Mouse (Mus musculus): ENCODE results near the gene Derl3.

The Derl3 gene

DNA sequence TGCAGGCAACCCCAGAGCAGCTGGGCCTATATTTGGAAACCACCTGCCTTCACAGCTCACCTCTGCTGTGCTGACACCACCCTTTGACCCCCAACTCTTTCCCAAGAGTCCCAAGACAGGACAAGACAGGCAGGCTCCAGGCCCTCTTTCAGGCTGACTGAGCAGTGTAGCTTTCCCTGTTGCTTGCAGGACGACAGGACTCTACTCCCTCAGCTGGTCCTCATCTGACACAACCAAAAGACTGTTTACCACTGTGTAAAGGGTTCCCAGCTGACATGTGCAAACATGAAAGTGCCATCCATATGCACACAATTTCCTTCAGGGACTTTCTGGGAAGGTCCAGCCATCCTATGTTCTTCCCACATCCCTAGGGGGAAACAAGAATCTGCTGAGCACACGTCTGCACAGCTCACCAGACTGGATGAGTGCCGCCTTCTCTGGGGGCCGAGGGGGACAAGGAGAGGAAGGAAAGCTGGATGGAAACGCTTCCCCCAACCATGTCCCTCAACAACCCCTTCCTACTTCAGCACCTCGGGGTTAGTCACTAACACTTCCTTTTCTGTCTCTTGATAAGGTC, 19.9 kb downstream of the Derl3 start:
- no peak for DNase-seq (ENCODE audit: low read depth, low spot score)

GRCm38 (mm10) chr10:75915557-75915956, 22.3 kb downstream of the Derl3 start:
- DNase-seq (ENCODE audit: low read depth, low spot score), result no peak

GRCm38 (mm10) chr10:75916840-75917239, 23.6 kb downstream of the Derl3 start:
- DNase-seq (ENCODE audit: low read depth, low spot score), result no peak

GRCm38 (mm10) chr10:75919026-75919425, 25.8 kb downstream of the Derl3 start:
- DNase-seq (ENCODE audit: low read depth, low spot score), result no peak

DNA sequence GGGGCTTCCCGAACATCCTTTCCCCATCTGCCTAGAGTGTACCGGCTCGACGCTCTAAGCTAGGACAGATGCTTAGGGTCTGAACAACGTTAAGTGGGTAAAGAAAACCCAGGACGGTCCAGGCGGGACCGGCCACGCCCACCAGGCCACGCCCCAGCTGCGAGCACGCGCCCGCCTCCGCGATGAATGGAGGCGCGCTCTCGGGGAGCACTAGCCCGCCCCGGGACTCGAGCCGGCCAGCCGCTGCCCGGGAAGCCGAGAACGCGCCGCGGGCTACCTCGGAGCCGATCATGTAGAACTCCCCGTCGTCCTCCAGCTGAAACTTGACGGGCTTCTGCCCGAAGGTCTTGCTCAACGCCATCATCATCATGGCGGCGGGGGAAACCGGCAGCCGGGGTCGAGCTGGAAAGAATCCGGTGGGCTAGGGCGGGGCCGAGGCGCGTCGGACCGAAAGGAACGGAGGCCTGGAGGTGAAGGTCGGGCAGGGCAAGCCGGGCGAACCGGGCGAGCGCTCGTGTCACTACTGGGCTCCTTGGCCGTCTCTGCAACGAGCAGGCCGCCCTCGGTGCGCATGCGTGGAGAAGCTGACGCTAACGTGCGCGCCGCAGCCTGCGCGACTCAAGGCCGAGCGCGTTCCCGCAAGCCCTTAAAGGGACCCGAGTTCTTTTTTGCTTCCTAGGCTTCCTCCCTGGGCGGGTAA, 28.0 kb downstream of the Derl3 start, which contains the start of gene Smarcb1:
Gene Smarcb1 (minus strand): TSS at position 592 of the 700 bp plus-strand sequence.
- DNase-seq (ENCODE audit: low read depth, low spot score), result peak; percentile 91

GRCm38 (mm10) chr10:75921726-75922560, 28.7 kb downstream of the Derl3 start:
- no peak for DNase-seq (ENCODE audit: low read depth, low spot score)

GRCm38 (mm10) chr10:75924324-75924723, 31.1 kb downstream of the Derl3 start:
- no peak for DNase-seq (ENCODE audit: low read depth, low spot score)

DNA sequence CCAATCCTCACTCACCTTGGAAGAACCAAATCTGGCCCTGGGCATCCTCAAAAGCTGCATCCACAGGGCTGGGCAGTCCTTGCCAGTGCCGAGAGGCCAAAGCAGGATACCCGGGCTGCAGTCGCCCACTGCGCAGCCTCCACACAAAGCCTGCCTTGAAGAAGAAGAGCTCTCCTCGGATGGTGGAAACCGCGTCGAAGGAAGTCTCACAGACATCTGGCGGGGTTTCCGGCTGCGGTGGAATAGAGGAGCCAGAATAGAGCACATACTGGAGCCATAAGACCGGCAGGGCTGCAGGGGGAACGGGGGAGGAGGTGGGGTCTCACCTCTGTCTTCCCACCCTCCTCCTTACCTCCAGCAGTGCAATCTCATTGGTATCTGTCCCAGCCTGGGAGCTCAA, 33.2 kb downstream of the Derl3 start:
- DNase-seq (ENCODE audit: low read depth, low spot score), result no peak

GRCm38 (mm10) chr10:75930304-75930703, 37.1 kb downstream of the Derl3 start:
- DNase-seq (ENCODE audit: low read depth, low spot score), result no peak

GRCm38 (mm10) chr10:75931311-75931710, 38.1 kb downstream of the Derl3 start:
- DNase-seq (ENCODE audit: low read depth, low spot score), result no peak

DNA sequence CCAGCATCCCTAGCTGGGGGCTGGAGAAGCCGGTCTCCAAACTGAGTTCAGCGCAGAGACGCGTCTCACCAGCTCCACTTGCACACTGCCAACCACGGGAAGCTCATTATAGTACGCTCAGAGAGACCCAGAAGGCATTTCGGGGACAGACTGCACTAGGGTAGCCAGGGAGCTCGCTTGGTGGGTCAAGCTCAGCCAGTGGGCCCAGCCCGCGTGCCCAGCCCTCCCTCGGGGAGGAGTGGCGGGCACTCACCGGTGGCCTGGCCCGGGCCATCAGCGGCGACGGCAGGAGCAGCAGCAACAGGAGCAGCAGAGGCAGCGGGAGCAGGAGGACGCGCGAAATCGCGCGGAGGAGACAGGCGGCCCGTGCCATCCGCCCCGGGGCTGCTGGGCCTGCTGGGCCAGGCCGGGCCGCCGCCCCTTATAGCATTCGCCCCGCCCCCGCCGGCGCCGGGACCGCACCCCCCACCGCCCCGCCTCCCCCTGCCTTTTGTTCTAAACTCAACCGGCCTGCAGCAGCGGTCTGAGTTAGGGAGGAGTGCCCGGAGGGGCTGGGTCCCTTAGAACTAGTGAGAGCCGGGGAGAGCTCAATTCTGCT, 39.0 kb downstream of the Derl3 start:
- DNase-seq (ENCODE audit: low read depth, low spot score), result no peak

- no peak for DNase-seq (ENCODE audit: low read depth, low spot score)
Observed at GRCm38 (mm10) chr10:75932891-75933290, 39.7 kb downstream of the Derl3 start, which contains the start of gene Chchd10. Chchd10 (plus strand) TSS chr10:75933130.

- no peak for DNase-seq (ENCODE audit: low read depth, low spot score)
Observed at GRCm38 (mm10) chr10:75934991-75935390, 41.8 kb downstream of the Derl3 start.

DNA sequence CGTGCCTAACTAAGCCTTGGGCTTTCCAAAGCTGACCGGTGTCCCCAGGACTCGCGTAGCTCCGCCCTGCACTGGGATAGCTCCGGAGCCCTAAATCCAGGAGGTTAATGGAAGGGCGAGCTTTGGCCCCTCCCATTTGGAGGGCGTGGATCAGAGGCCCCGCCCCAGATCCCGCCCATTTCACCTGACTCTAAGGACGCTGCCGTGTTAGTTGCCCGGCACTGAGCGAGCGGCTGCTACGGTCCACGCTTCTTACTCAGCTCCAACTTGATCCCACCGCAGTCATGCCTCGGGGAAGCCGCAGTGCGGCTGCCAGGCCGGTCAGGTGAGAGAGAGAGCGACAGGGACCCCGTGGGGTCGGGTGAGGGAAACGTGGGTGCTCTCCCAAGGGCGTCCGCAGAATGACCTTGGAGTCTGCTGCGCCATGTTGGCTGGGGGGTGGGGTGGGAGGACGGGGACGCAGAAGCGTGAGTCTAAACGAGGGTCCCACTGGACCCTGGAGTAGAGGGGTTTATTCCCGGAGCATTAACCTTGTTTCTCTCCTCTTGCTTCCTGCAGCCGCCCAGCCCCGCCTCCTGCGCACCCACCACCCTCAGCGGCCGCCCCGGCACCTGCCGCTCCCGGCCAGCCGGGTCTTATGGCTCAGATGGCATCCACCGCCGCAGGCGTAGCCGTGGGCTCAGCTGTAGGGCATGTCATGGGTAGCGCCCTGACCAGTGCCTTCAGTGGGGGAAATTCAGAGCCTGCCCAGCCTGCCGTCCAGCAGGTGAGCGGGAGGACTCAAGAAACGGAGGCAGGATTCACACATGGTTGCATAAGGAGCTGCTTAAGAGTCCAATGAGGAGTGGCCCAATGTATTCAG, 42.7 kb downstream of the Derl3 start, which contains the start of gene Mmp11:
Gene Mmp11 (minus strand): TSS at position 817 of the 862 bp plus-strand sequence.
- DNase-seq (ENCODE audit: low read depth, low spot score), result peak; percentile 94

DNA sequence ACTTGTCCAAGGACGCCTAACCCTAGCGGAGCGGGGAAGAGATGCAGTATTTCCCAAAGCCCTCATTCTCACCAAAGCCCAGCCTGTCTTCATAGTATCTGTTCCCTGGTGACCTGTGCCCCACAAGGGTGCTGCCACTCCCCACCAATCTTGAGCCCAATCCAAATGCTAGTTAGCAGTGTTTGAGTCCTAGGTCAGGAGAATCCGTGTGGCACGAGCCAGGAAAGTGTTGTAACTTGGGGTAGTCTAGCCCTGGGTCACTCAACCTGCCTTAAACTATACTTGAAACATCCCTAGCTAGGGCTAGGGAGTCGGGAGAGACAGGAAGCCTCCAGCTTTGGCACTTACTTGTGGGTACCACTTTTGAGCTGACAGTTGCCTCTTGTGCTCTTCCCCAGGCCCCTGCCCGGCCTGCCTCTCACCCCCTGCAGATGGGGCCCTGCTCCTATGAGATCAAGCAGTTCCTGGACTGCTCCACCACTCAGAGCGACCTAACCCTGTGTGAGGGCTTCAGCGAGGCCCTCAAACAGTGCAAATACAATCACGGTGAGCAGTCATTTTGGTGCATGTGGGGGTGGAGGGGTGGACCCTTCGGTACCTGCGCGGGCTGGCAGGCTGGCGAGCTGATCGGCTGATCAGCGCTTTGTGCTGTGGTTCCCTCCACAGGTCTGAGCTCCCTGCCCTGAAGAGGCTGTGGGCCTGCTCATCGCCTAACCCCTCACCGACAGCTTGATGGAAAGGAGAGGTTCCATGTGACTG, 43.9 kb downstream of the Derl3 start:
- no peak for DNase-seq (ENCODE audit: low read depth, low spot score)

DNA sequence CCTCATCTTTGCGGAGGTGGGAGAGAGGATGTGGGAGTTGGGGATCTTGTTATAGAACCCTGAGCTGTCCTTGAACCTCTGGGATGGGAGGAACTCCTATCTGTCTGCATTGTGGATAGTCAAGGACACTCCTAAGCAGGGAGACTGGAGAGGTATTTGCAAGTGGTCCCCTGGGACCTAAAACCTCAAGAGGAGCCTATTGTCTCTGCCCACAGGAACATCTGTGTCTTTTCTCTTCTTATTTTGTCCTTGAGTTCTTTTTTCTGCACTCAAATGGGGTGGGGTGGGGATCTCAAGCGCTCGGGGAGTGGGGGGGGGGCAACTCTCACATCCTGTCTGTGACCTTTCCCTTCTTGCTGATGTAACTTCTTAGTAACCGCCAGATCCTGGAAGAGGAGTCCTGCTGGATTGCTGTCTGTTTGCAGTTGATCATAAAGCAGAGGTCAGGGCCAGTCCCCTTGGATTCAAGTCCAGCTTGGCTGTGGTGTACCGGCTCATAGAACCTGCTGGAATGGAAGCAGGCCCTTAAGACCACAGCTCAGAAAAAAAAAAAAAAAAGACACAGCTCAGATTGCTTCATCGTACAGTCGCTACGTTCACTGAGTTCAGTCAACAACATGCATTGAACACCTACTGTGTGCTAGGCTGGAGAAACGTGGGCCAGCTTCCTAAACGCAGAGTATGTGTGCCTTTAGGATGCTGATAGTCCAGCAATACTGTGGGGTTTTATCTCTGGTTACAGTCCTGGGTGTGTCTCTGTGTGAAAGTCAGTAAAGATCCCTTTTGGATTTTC, 44.8 kb downstream of the Derl3 start:
- peak; percentile 67 for DNase-seq (ENCODE audit: low read depth, low spot score)

GRCm38 (mm10) chr10:75939481-75940234, 46.4 kb downstream of the Derl3 start:
- DNase-seq (ENCODE audit: low read depth, low spot score), result peak; percentile 84

DNA sequence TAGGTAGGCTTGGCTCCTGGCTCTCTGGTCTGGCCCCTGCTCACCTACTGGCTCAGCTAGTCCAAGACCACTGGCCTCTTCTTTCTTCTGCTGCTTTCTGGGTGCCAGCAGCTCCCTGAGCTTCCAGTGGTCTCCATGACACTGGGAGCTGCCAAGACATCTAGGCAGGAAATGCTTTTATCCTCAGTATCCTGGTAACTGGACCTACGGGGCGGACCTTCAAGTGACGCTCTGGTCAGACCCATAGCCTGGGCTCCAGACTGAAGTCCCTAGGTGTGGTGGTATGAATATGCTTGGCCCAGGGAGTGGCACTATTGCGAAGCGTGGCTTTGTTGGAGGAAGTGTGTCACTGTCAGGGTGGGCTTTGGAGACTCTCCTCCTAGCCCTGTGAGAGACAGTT, 47.3 kb downstream of the Derl3 start, which contains the start of gene Gm867:
Gene Gm867 (minus strand): TSS at position 153 of the 400 bp plus-strand sequence.
- no peak for DNase-seq (ENCODE audit: low read depth, low spot score)
